Mouse (Mus musculus): ENCODE results near the gene Bcl9l. TPM values are rescaled to one million over a fixed set of nuclear protein-coding genes. Genes with fewer than 3 reads are reported as not detected.

Gene Bcl9l
- polyA plus RNA-seq, 1 experiment from 2014 or later, result 12.4 TPM

GRCm38 (mm10) chr9:44482112-44482511 lies 513 bp upstream of the Bcl9l start:
- Histone ChIP-seq H3K27me3 (ENCODE audit: insufficient read depth, low read length) (no peaks in the 10 kb centered on the region), H3K9me3 (ENCODE audit: low read length) (no peaks in the 10 kb centered on the region), H3K27ac (ENCODE audit: low read length) (peak overlapping the region; percentile 94), H3K36me3 (ENCODE audit: insufficient read depth, low read length) (no peaks in the 10 kb centered on the region), H3K4me2 (replicated peaks; ENCODE audit: low read depth, low read length) (peak overlapping the region; percentile 82), H3K4me1 (ENCODE audit: insufficient read depth, low read length) (peaks cover 60% of the 10 kb centered on the region), H3K4me3 (ENCODE audit: low read length) (peak overlapping the region; percentile 92), H3K9ac (replicated peaks; ENCODE audit: low read length) (peak overlapping the region; percentile 97)
- no peak for ATAC-seq (ENCODE audit: low FRiP score, low TSS enrichment)
- WGBS, result 7% methylated on average over 3 of the region's 3 CpGs

GRCm38 (mm10) chr9:44483041-44483509 lies 450 bp downstream of the Bcl9l start:
- H3K27ac ChIP-seq (ENCODE audit: low read length), result peak overlapping the region; percentile 94
- H3K9ac ChIP-seq (replicated peaks; ENCODE audit: low read length), result peak overlapping the region; percentile 97
- H3K9me3 ChIP-seq (ENCODE audit: low read length), result no peaks in the 10 kb centered on the region
- H3K27me3 ChIP-seq (ENCODE audit: insufficient read depth, low read length), result no peaks in the 10 kb centered on the region
- H3K4me1 ChIP-seq (ENCODE audit: insufficient read depth, low read length), result peaks cover 62% of the 10 kb centered on the region
- 1% methylated on average over 35 of the region's 39 CpGs for WGBS
- peak overlapping the region; percentile 82 for H3K4me2 ChIP-seq (replicated peaks; ENCODE audit: low read depth, low read length)
- H3K4me3 ChIP-seq (ENCODE audit: low read length), result peak overlapping the region; percentile 92
- H3K36me3 ChIP-seq (ENCODE audit: insufficient read depth, low read length), result no peaks in the 10 kb centered on the region
- ATAC-seq (ENCODE audit: low FRiP score, low TSS enrichment), result no peak

- H3K4me1 ChIP-seq (ENCODE audit: insufficient read depth, low read length), result peaks cover 65% of the 10 kb centered on the region
Observed at GRCm38 (mm10) chr9:44483510-44484044, 952 bp downstream of the Bcl9l start.

GRCm38 (mm10) chr9:44484311-44485104 lies 1.9 kb downstream of the Bcl9l start:
- Histone ChIP-seq H3K4me2 (replicated peaks; ENCODE audit: low read depth, low read length) (peak overlapping the region; percentile 82), H3K27ac (ENCODE audit: low read length) (peak overlapping the region; percentile 94), H3K36me3 (ENCODE audit: insufficient read depth, low read length) (no peaks in the 10 kb centered on the region), H3K9ac (replicated peaks; ENCODE audit: low read length) (peak overlapping the region; percentile 97), H3K9me3 (ENCODE audit: low read length) (no peaks in the 10 kb centered on the region), H3K27me3 (ENCODE audit: insufficient read depth, low read length) (no peaks in the 10 kb centered on the region), H3K4me1 (ENCODE audit: insufficient read depth, low read length) (peaks cover 74% of the 10 kb centered on the region), H3K4me3 (ENCODE audit: low read length) (peak overlapping the region; percentile 92)
- WGBS, result 15% methylated on average over 7 of the region's 7 CpGs
- ATAC-seq (ENCODE audit: low FRiP score, low TSS enrichment), result no peak

More at GRCm38 (mm10) chr9:44483510-44484044, 952 bp downstream of the Bcl9l start:
- H3K36me3 ChIP-seq (ENCODE audit: insufficient read depth, low read length), result no peaks in the 10 kb centered on the region
- peak; percentile 35 for ATAC-seq (ENCODE audit: low FRiP score, low TSS enrichment)
- no peaks in the 10 kb centered on the region for H3K9me3 ChIP-seq (ENCODE audit: low read length)
- WGBS, result under 1% methylated on average over 12 of the region's 12 CpGs
- H3K27ac ChIP-seq (ENCODE audit: low read length), result peak overlapping the region; percentile 94
- peak overlapping the region; percentile 82 for H3K4me2 ChIP-seq (replicated peaks; ENCODE audit: low read depth, low read length)
- H3K9ac ChIP-seq (replicated peaks; ENCODE audit: low read length), result peak overlapping the region; percentile 97
- H3K27me3 ChIP-seq (ENCODE audit: insufficient read depth, low read length), result no peaks in the 10 kb centered on the region
- peak overlapping the region; percentile 92 for H3K4me3 ChIP-seq (ENCODE audit: low read length)

GRCm38 (mm10) chr9:44485105-44485515 lies 2.5 kb downstream of the Bcl9l start:
- Histone ChIP-seq H3K9ac (replicated peaks; ENCODE audit: low read length) (peak overlapping the region; percentile 97), H3K9me3 (ENCODE audit: low read length) (no peaks in the 10 kb centered on the region), H3K4me2 (replicated peaks; ENCODE audit: low read depth, low read length) (peak overlapping the region; percentile 82), H3K27me3 (ENCODE audit: insufficient read depth, low read length) (no peaks in the 10 kb centered on the region), H3K4me1 (ENCODE audit: insufficient read depth, low read length) (peaks cover 77% of the 10 kb centered on the region), H3K27ac (ENCODE audit: low read length) (peak overlapping the region; percentile 94), H3K4me3 (ENCODE audit: low read length) (peak overlapping the region; percentile 92), H3K36me3 (ENCODE audit: insufficient read depth, low read length) (no peaks in the 10 kb centered on the region)
- no peak for ATAC-seq (ENCODE audit: low FRiP score, low TSS enrichment)
- WGBS, result 19% methylated on average over 6 of the region's 6 CpGs

GRCm38 (mm10) chr9:44485516-44486161 lies 3.0 kb downstream of the Bcl9l start:
- H3K9me3 ChIP-seq (ENCODE audit: low read length), result no peaks in the 10 kb centered on the region
- ATAC-seq (ENCODE audit: low FRiP score, low TSS enrichment), result no peak
- H3K4me1 ChIP-seq (ENCODE audit: insufficient read depth, low read length), result peaks cover 77% of the 10 kb centered on the region
- peak overlapping the region; percentile 94 for H3K27ac ChIP-seq (ENCODE audit: low read length)
- H3K4me3 ChIP-seq (ENCODE audit: low read length), result peak overlapping the region; percentile 92
- no peaks in the 10 kb centered on the region for H3K36me3 ChIP-seq (ENCODE audit: insufficient read depth, low read length)
- no peaks in the 10 kb centered on the region for H3K27me3 ChIP-seq (ENCODE audit: insufficient read depth, low read length)
- peak overlapping the region; percentile 82 for H3K4me2 ChIP-seq (replicated peaks; ENCODE audit: low read depth, low read length)
- 13% methylated on average over 14 of the region's 14 CpGs for WGBS
- H3K9ac ChIP-seq (replicated peaks; ENCODE audit: low read length), result peak overlapping the region; percentile 97

GRCm38 (mm10) chr9:44486335-44486734 lies 3.7 kb downstream of the Bcl9l start:
- ATAC-seq (ENCODE audit: low FRiP score, low TSS enrichment), result 0 out of 2 replicates have a peak, but pooled peaks have one; percentile 1
- WGBS, result 0% methylated on average over 3 of the region's 3 CpGs

GRCm38 (mm10) chr9:44486741-44487421 lies 4.3 kb downstream of the Bcl9l start:
- 7% methylated on average over 15 of the region's 15 CpGs for whole genome bisulfite sequencing
- H3K9me3 ChIP-seq (ENCODE audit: low read length), result no peaks in the 10 kb centered on the region
- H3K27me3 ChIP-seq (ENCODE audit: insufficient read depth, low read length), result no peaks in the 10 kb centered on the region
- ATAC-seq (ENCODE audit: low FRiP score, low TSS enrichment), result no peak
- H3K4me3 ChIP-seq (ENCODE audit: low read length), result peak overlapping the region; percentile 92
- peak overlapping the region; percentile 82 for H3K4me2 ChIP-seq (replicated peaks; ENCODE audit: low read depth, low read length)
- H3K9ac ChIP-seq (replicated peaks; ENCODE audit: low read length), result peak overlapping the region; percentile 97
- peak overlapping the region; percentile 94 for H3K27ac ChIP-seq (ENCODE audit: low read length)
- peaks cover 88% of the 10 kb centered on the region for H3K4me1 ChIP-seq (ENCODE audit: insufficient read depth, low read length)
- H3K36me3 ChIP-seq (ENCODE audit: insufficient read depth, low read length), result no peaks in the 10 kb centered on the region

More at GRCm38 (mm10) chr9:44486335-44486734, 3.7 kb downstream of the Bcl9l start:
- no peaks in the 10 kb centered on the region for H3K36me3 ChIP-seq (ENCODE audit: insufficient read depth, low read length)
- H3K4me2 ChIP-seq (replicated peaks; ENCODE audit: low read depth, low read length), result peak overlapping the region; percentile 82
- H3K4me3 ChIP-seq (ENCODE audit: low read length), result peak overlapping the region; percentile 92
- H3K9ac ChIP-seq (replicated peaks; ENCODE audit: low read length), result peak overlapping the region; percentile 97
- H3K27me3 ChIP-seq (ENCODE audit: insufficient read depth, low read length), result no peaks in the 10 kb centered on the region
- H3K9me3 ChIP-seq (ENCODE audit: low read length), result no peaks in the 10 kb centered on the region
- H3K4me1 ChIP-seq (ENCODE audit: insufficient read depth, low read length), result peaks cover 84% of the 10 kb centered on the region
- H3K27ac ChIP-seq (ENCODE audit: low read length), result peak overlapping the region; percentile 94

GRCm38 (mm10) chr9:44487441-44487840 lies 4.8 kb downstream of the Bcl9l start:
- Histone ChIP-seq H3K27ac (ENCODE audit: low read length) (peak overlapping the region; percentile 94), H3K9ac (replicated peaks; ENCODE audit: low read length) (peak overlapping the region; percentile 97), H3K4me3 (ENCODE audit: low read length) (peak overlapping the region; percentile 92), H3K9me3 (ENCODE audit: low read length) (no peaks in the 10 kb centered on the region), H3K36me3 (ENCODE audit: insufficient read depth, low read length) (no peaks in the 10 kb centered on the region), H3K4me2 (replicated peaks; ENCODE audit: low read depth, low read length) (peak overlapping the region; percentile 82), H3K4me1 (ENCODE audit: insufficient read depth, low read length) (peaks cover 87% of the 10 kb centered on the region), H3K27me3 (ENCODE audit: insufficient read depth, low read length) (no peaks in the 10 kb centered on the region)
- WGBS, result 10% methylated on average over 7 of the region's 7 CpGs
- ATAC-seq (ENCODE audit: low FRiP score, low TSS enrichment), result no peak

Data from kidney, embryonic 16.5 days (tissue).